Mouse (Mus musculus): ENCODE results near the gene Sult2a8. TPM values are rescaled to one million over a fixed set of nuclear protein-coding genes. Genes with fewer than 3 reads are reported as not detected.
"Not testable (repeated sequence)": the region's sequence is repeated elsewhere in the genome, so short reads cannot be mapped to it uniquely, and the experiment has no call there.

The Sult2a8 gene
- polyA plus RNA-seq (2015; fragmentation: Nextera tagmentation; extraction: Ambion mirVana) = not detected in 2 replicates

DNA sequence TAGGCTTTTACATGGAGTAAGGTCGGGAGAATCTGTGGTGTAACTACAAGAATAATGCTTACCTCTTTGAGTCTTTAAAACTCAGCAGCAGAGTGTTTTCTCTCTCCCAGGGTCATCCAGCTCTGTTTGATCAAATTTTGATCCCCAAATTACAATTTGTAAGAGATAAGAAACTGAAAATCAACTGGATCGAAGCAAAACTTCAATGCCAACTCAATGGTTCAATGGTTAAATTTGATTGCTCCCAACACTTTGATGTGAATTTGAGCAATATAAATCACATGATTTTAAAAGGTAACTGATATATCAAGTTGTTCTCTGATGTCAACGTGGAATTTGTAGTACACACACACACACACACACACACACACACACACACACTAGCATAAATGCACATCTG lies at the start of gene Sult2a8:
Gene Sult2a8 (minus strand): TSS at position 236 of the 400 bp plus-strand sequence.
- no peaks in the 10 kb centered on the region for H3K36me3 ChIP-seq
- ATAC-seq (replicated peaks) = no peak
- WGBS = 63% methylated on average over 3 of the region's 3 CpGs
- no peak within 1 kb of the TSS for H3K27ac ChIP-seq (replicated peaks)
- H3K9me3 ChIP-seq = peaks cover 9% of the 10 kb centered on the region; the same call in 1 of the 2 replicates
- no peak within 1 kb of the TSS for H3K9ac ChIP-seq (replicated peaks)
- no peak within 1 kb of the TSS for H3K4me2 ChIP-seq (replicated peaks)
- no peak within 1 kb of the TSS for H3K4me3 ChIP-seq
- no peaks in the 10 kb centered on the region for H3K4me1 ChIP-seq
- H3K27me3 ChIP-seq = no peaks in the 10 kb centered on the region

GRCm38 (mm10) chr7:14494130-14494529 lies 47.6 kb upstream of the Sult2a8 start, which contains the start of gene Sult2a7:
TSS of gene Sult2a7 (minus strand) at chr7:14494230.
- WGBS = 94% methylated on average over 4 of the region's 4 CpGs
- no peak within 1 kb of the TSS for H3K4me2 ChIP-seq (replicated peaks)
- H3K4me1 ChIP-seq = no peaks in the 10 kb centered on the region
- H3K9ac ChIP-seq (replicated peaks) = no peak within 1 kb of the TSS
- no peak for ATAC-seq (replicated peaks)
- H3K27ac ChIP-seq (replicated peaks) = no peak within 1 kb of the TSS
- no peak within 1 kb of the TSS for H3K4me3 ChIP-seq
- H3K36me3 ChIP-seq = no peaks in the 10 kb centered on the region
- no peaks in the 10 kb centered on the region for H3K27me3 ChIP-seq
- H3K9me3 ChIP-seq = peaks cover 13% of the 10 kb centered on the region

GRCm38 (mm10) chr7:14492886-14493285 lies 46.3 kb upstream of the Sult2a8 start:
- ATAC-seq (replicated peaks) = no peak
- no peaks in the 10 kb centered on the region for H3K27me3 ChIP-seq
- no peak overlapping the region for H3K27ac ChIP-seq (replicated peaks)
- no peak overlapping the region for H3K4me2 ChIP-seq (replicated peaks)
- peaks cover 13% of the 10 kb centered on the region for H3K9me3 ChIP-seq
- H3K4me3 ChIP-seq = no peak overlapping the region
- H3K36me3 ChIP-seq = no peaks in the 10 kb centered on the region
- no peak overlapping the region for H3K9ac ChIP-seq (replicated peaks)
- no peaks in the 10 kb centered on the region for H3K4me1 ChIP-seq
- WGBS = 71% methylated on average over 3 of the region's 3 CpGs

GRCm38 (mm10) chr7:14439581-14439980 lies 7.0 kb downstream of the Sult2a8 start:
- no peak overlapping the region for H3K4me3 ChIP-seq
- no peaks in the 10 kb centered on the region for H3K36me3 ChIP-seq
- H3K9me3 ChIP-seq = peaks cover 8% of the 10 kb centered on the region
- no peak overlapping the region for H3K9ac ChIP-seq (replicated peaks)
- H3K27ac ChIP-seq (replicated peaks) = no peak overlapping the region
- no peaks in the 10 kb centered on the region for H3K4me1 ChIP-seq
- H3K27me3 ChIP-seq = no peaks in the 10 kb centered on the region
- ATAC-seq (replicated peaks) = no peak
- no peak overlapping the region for H3K4me2 ChIP-seq (replicated peaks)

DNA sequence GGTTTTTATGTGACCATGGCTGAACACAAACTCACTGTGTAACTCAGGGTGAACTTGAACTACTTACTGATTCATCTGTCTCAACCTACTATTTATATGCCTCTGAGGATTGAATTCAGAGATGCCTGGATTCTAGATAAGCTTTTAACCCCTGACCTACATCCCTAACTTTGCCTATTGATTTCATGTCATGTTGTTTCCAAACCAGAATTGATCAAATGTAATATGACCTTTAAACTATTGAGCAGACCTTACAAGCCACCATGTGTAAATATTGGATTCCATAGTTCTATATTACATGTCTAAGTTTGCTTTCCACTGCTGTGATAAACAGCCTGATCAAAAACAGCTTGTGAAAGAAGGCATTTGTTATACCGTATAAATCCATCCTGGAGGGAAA lies 8.1 kb downstream of the Sult2a8 start:
- H3K36me3 ChIP-seq = no peaks in the 10 kb centered on the region
- no peak for ATAC-seq (replicated peaks)
- no peak overlapping the region for H3K9ac ChIP-seq (replicated peaks)
- H3K9me3 ChIP-seq = peaks cover 17% of the 10 kb centered on the region
- no peak overlapping the region for H3K4me2 ChIP-seq (replicated peaks)
- no peak overlapping the region for H3K27ac ChIP-seq (replicated peaks)
- H3K27me3 ChIP-seq = no peaks in the 10 kb centered on the region
- no peaks in the 10 kb centered on the region for H3K4me1 ChIP-seq
- no peak overlapping the region for H3K4me3 ChIP-seq
- WGBS = 88% methylated on average over 1 of the region's 1 CpGs

DNA sequence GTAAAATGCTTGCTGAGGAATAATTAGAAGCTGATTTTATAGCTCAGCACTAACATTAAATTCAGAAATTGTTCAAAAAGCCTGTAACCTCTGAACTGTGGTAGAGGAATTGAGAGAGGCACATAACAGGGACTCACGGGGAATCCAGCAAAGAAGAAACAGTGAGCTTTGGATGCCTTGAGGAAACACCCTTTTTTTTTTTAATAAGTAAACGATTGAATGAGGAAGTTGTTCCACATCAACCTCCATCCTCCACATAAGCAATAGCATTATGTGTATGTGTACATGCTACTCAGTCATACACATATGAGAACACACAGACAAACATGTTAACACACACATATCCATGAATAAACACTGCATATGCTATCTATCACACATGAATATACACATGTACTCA lies 8.5 kb downstream of the Sult2a8 start:
- no peaks in the 10 kb centered on the region for H3K36me3 ChIP-seq
- H3K9ac ChIP-seq (replicated peaks) = no peak overlapping the region
- no peak overlapping the region for H3K4me3 ChIP-seq
- H3K4me1 ChIP-seq = no peaks in the 10 kb centered on the region
- ATAC-seq (replicated peaks) = no peak
- H3K27ac ChIP-seq (replicated peaks) = no peak overlapping the region
- no peaks in the 10 kb centered on the region for H3K27me3 ChIP-seq
- H3K9me3 ChIP-seq = peaks cover 18% of the 10 kb centered on the region
- H3K4me2 ChIP-seq (replicated peaks) = no peak overlapping the region
- WGBS = 86% methylated on average over 2 of the region's 2 CpGs

DNA sequence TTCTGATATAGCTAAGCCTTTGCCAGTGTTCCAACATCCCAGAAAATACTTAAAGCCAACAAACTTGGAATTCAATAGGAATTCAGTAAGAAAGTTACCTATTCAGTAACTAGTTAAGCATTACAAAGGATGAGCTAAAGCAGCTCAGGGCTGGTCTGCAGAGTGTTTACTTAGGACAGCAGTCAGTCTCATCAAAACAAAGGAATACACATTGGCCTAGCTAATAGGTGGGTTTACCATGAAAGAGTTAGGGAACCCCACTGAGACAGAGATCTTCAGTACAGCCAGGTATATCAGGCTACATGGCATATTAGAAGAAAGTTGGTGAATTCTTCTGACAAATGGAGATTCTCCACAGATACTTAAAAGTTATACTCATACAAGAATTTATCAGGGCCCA lies 47.2 kb downstream of the Sult2a8 start:
- not testable (repeated sequence) for H3K27me3 ChIP-seq; ATAC-seq (replicated peaks); H3K4me3 ChIP-seq; H3K9ac ChIP-seq (replicated peaks); H3K27ac ChIP-seq (replicated peaks); H3K36me3 ChIP-seq; H3K4me2 ChIP-seq (replicated peaks); H3K4me1 ChIP-seq
- peaks cover 12% of the 10 kb centered on the region; the same call in 1 of the 2 replicates for H3K9me3 ChIP-seq

GRCm38 (mm10) chr7:14396462-14396861 lies 50.1 kb downstream of the Sult2a8 start:
- Histone ChIP-seq H3K27me3 (no peaks in the 10 kb centered on the region), H3K27ac (replicated peaks) (no peak overlapping the region), H3K9me3 (peaks cover 16% of the 10 kb centered on the region), H3K4me2 (replicated peaks) (no peak overlapping the region), H3K4me1 (no peaks in the 10 kb centered on the region), H3K36me3 (no peaks in the 10 kb centered on the region), H3K9ac (replicated peaks) (no peak overlapping the region), H3K4me3 (no peak overlapping the region)
- no peak for ATAC-seq (replicated peaks)

Other genes with a start within 250 kb of the Sult2a8 start
- not detected in 2 replicates for gene Sult2a6, start 191.9 kb downstream of the Sult2a8 start, polyA plus RNA-seq (2015; fragmentation: Nextera tagmentation; extraction: Ambion mirVana)
- gene Obox8, start 113.2 kb downstream of the Sult2a8 start, polyA plus RNA-seq (2015; fragmentation: Nextera tagmentation; extraction: Ambion mirVana) = not detected in 2 replicates
- gene Sult2a7, start 47.5 kb upstream of the Sult2a8 start, polyA plus RNA-seq (2015; fragmentation: Nextera tagmentation; extraction: Ambion mirVana) = not detected in 2 replicates
- 0.33 and 0.34 TPM in 2 replicates for gene Vmn1r90, start 116.7 kb upstream of the Sult2a8 start, polyA plus RNA-seq (2015; fragmentation: Nextera tagmentation; extraction: Ambion mirVana)
- gene Obox7, start 212.7 kb upstream of the Sult2a8 start, polyA plus RNA-seq (2015; fragmentation: Nextera tagmentation; extraction: Ambion mirVana) = not detected in 2 replicates